Mouse (Mus musculus) CH12.LX (cell line): ENCODE measurements around the gene Ccdc24. TPM values are rescaled to one million over a fixed set of nuclear protein-coding genes. Genes with fewer than 3 reads are reported as not detected.

Experiments used
- DNase-seq: peaks from one replicate; pipeline ENCODE4 v3.0.0-alpha.2; 2013; ENCODE audit errors: extremely low read depth
- H3K27ac ChIP-seq: 2 replicates; pipeline ENCODE4 v1.5.1; 2012; ENCODE audit warnings: low read depth, mild to moderate bottlenecking, control low read depth, moderate library complexity; ENCODE audit not compliant: insufficient read depth
- H3K27me3 ChIP-seq: replicated peaks from 2 replicates; pipeline ENCODE3; 2012; ENCODE audit warnings: inconsistent platforms
- H3K36me3 ChIP-seq, 2 experiments: replicated peaks in 1 of 2; 2 replicates each; pipeline versions ENCODE3 to v1.6.1; 2012; ENCODE audit warnings: inconsistent platforms in 1 of 2, low read length in 1 of 2, mild to moderate bottlenecking in 1 of 2, mixed read lengths in 1 of 2, moderate library complexity in 1 of 2; ENCODE audit not compliant: control insufficient read depth in 1 of 2, insufficient read depth in 1 of 2
- H3K4me1 ChIP-seq, 2 experiments: 2 replicates each; pipeline ENCODE4 v1.6.1; 2012; ENCODE audit warnings: inconsistent platforms in 1 of 2, moderate library complexity in 1 of 2; ENCODE audit not compliant: insufficient read depth in 2 of 2, control insufficient read depth in 1 of 2
- H3K4me2 ChIP-seq: 2 replicates; pipeline ENCODE4 v1.6.1; 2012; ENCODE audit warnings: low read depth, mild to moderate bottlenecking, control low read depth; ENCODE audit not compliant: poor library complexity, insufficient read depth, severe bottlenecking
- H3K4me3 ChIP-seq, 3 experiments: fragments of 150-350 bp in 1 of 3; sonication (generic) in 1 of 3; replicated peaks in 1 of 3; 2 replicates each; pipeline versions ENCODE3 to v1.5.1; 2011 to 2012; ENCODE audit warnings: low read depth in 2 of 3, low read length in 2 of 3, mild to moderate bottlenecking in 2 of 3, moderate library complexity in 2 of 3, control low read depth in 1 of 3, improper control_type of control experiment in 1 of 3, inconsistent platforms in 1 of 3, mixed read lengths in 1 of 3; ENCODE audit not compliant: poor library complexity in 1 of 3
- H3K79me2 ChIP-seq: replicated peaks from 2 replicates; pipeline ENCODE4 v1.6.1; 2012; ENCODE audit warnings: mild to moderate bottlenecking, moderate library complexity; ENCODE audit not compliant: control insufficient read depth, poor library complexity, insufficient read depth, severe bottlenecking; ENCODE audit errors: extremely low read depth
- H3K9ac ChIP-seq: 2 replicates; pipeline ENCODE4 v1.6.1; 2012; ENCODE audit warnings: low read depth, mild to moderate bottlenecking, control low read depth, moderate library complexity; ENCODE audit not compliant: insufficient read depth
- H3K9me3 ChIP-seq: replicated peaks from 2 replicates; pipeline ENCODE3; 2012; ENCODE audit warnings: low read length, inconsistent platforms, mixed read lengths
- E2F4 ChIP-seq: IDR thresholded peaks from 2 replicates; pipeline ENCODE4 v1.6.1; 2011; ENCODE audit warnings: low read depth, low read length, improper control_type of control experiment; ENCODE audit not compliant: insufficient replicate concordance
- ELF1 ChIP-seq: IDR thresholded peaks from 2 replicates; pipeline ENCODE4 v1.6.1; 2014; ENCODE audit warnings: low read depth, mild to moderate bottlenecking, inconsistent platforms, low read length, improper control_type of control experiment
- GABPA ChIP-seq: IDR thresholded peaks from 2 replicates; pipeline ENCODE4 v1.6.1; 2012; ENCODE audit warnings: low read depth, low read length, improper control_type of control experiment, inconsistent platforms; ENCODE audit not compliant: insufficient replicate concordance
- RCOR1 ChIP-seq: conservative IDR thresholded peaks from 2 replicates; pipeline ENCODE4 v1.6.1; 2012; ENCODE audit warnings: low read depth, mild to moderate bottlenecking, inconsistent platforms, low read length, improper control_type of control experiment
- SIN3A ChIP-seq: IDR thresholded peaks from 2 replicates; pipeline ENCODE4 v1.6.1; 2012; ENCODE audit warnings: low read length, improper control_type of control experiment, inconsistent platforms
- SMC3 ChIP-seq: IDR thresholded peaks from 2 replicates; pipeline ENCODE4 v1.6.1; 2011; ENCODE audit warnings: low read depth, low read length, improper control_type of control experiment
- TCF12 ChIP-seq: IDR thresholded peaks from 2 replicates; pipeline ENCODE4 v1.6.1; 2014; ENCODE audit warnings: low read depth, mild to moderate bottlenecking, inconsistent platforms, low read length, improper control_type of control experiment
- ZC3H11A ChIP-seq: IDR thresholded peaks from 2 replicates; pipeline ENCODE4 v1.6.1; 2012; ENCODE audit warnings: low read depth, mild to moderate bottlenecking, inconsistent platforms, low read length, improper control_type of control experiment
- ZKSCAN1 ChIP-seq: IDR thresholded peaks from 2 replicates; pipeline ENCODE4 v1.6.1; 2012; ENCODE audit warnings: low read depth, inconsistent platforms, low read length, improper control_type of control experiment, borderline replicate concordance
- dilution Hi-C: fragments of 300-500 bp; cut with MboI; formaldehyde crosslinking; loops from 2 replicates; pipeline ENCODE4 v1.14.3; 2020; ENCODE audit warnings: low sequenced_read_pairs; ENCODE audit not compliant: extremely low pct_unique_long_range_greater_than_20kb, extremely low pct_ligation_motif_present
- in situ Hi-C: fragments of 300-500 bp; cut with MboI; formaldehyde crosslinking; loops from 3 replicates; pipeline ENCODE4 v1.14.3; 2019; ENCODE audit warnings: low sequenced_read_pairs, low pct_ligation_motif_present, low pct_unique_long_range_greater_than_20kb, mixed read lengths
- polyA plus RNA-seq: library from polyadenylated mRNA; unstranded; fragments of >175 nt; gene quantifications from 2 replicates; pipeline ENCODE4 v1.2.1, GENCODE M21; 2012; ENCODE audit warnings: low read depth; ENCODE audit not compliant: insufficient read length
- total RNA-seq, 2 experiments: library from RNA; depleted of rRNA; stranded (reverse); fragments of 300-350 nt in 1 of 2; fragments of >200 nt in 1 of 2; gene quantifications; 2 replicates each; pipeline ENCODE4 v1.2.3; 2012 to 2014

The Ccdc24 gene
- total and polyA plus RNA-seq, 3 experiments, result 0.81 to 0.93 TPM; not detected in 1

DNA sequence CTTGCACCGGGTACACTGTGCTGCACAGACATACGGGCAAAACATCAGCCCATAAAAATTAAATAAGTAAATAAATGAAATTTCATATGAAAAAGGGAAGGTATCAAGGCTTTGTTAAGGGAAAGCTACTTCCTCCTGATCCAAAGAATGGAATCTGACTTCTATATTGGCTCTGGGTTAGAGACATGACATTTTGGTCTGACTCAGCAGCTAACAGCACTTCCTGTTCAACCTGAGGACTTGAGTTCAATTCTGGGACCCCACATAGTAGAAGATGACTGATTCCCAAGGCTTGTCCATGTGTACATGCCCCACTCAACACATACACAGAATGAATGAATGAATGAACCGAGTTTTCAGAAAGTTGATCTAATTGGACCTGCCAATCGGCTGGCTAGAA lies 45.5 kb upstream of the Ccdc24 start:
- Histone ChIP-seq H3K79me2 (peaks cover 9% of the 10 kb centered on the region; the same call in 1 of the 2 replicates), H3K9ac (no peak overlapping the region), H3K9me3 (no peaks in the 10 kb centered on the region), H3K27me3 (no peaks in the 10 kb centered on the region), H3K27ac (no peak overlapping the region), H3K4me1 (peaks cover 5 to 46% of the 10 kb centered on the region in 2 experiments; a peak in 3 of 4 replicates), H3K4me3 (no peak overlapping the region), H3K36me3 (peaks cover 0 to 10% of the 10 kb centered on the region in 2 experiments), H3K4me2 (no peak overlapping the region)
- TF ChIP-seq ZC3H11A, result no peak
- TF ChIP-seq E2F4, result no peak
- dilution Hi-C loops, result no loop called here
- in situ Hi-C loops, result loop anchor here (10.0 kb wide), 1 partner anchor 147 kb away; no protein-coding TSS in a partner anchor
- no peak for DNase-seq

- in situ Hi-C loops (loop anchor here (10.0 kb wide), 1 partner anchor 147 kb away; no protein-coding TSS in a partner anchor), dilution Hi-C loops (no loop called here)
- Histone ChIP-seq H3K4me2 (no peak overlapping the region), H3K27me3 (no peaks in the 10 kb centered on the region), H3K36me3 (peaks cover under 1 to 14% of the 10 kb centered on the region in 2 experiments), H3K9ac (no peak overlapping the region), H3K27ac (no peak overlapping the region), H3K79me2 (peaks cover 12% of the 10 kb centered on the region; the same call in 1 of the 2 replicates), H3K9me3 (no peaks in the 10 kb centered on the region), H3K4me3 (no peak overlapping the region), H3K4me1 (peaks cover 6 to 50% of the 10 kb centered on the region in 2 experiments; a peak in 3 of 4 replicates)
- no peak for DNase-seq
- TF ChIP-seq RCOR1, result no peak
Measured at GRCm38 (mm10) chr4:117917402-117917801, 45.0 kb upstream of the Ccdc24 start.

DNA sequence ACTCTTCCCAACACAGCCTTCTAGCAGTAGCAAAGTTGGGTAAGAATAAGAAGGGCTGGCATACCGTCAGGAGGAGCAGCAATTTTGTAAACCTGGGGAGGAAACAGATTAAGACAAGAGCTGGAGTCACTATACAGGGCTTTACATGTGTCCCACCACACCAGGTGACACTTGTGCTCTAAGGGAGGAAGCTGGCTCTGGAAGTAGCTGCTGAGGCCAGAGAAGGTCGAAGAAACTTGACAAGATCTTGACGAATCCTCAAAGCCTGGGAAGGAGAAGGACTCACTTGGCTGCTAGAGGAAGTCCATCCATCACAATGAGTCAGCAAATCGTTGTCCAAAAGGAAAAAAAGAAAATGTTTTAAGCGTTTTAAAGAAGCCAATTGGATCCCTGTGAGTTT lies 44.0 kb upstream of the Ccdc24 start:
- H3K4me3 ChIP-seq, result no peak overlapping the region
- H3K79me2 ChIP-seq, result peaks cover 12% of the 10 kb centered on the region; the same call in 1 of the 2 replicates
- H3K4me2 ChIP-seq, result no peak overlapping the region
- TF ChIP-seq SMC3, result no peak
- no peak for TF ChIP-seq GABPA
- TF ChIP-seq ZKSCAN1, result no peak
- TF ChIP-seq E2F4, result no peak
- no peak for TF ChIP-seq ELF1
- no peak for TF ChIP-seq SIN3A
- no peak for TF ChIP-seq TCF12
- TF ChIP-seq, all 38 proteins: peak for 0
- in situ Hi-C loops (loop anchor here (10.0 kb wide), 1 partner anchor 148 kb away; no protein-coding TSS in a partner anchor), dilution Hi-C loops (no loop called here)
- no peak overlapping the region for H3K27ac ChIP-seq
- H3K4me1 ChIP-seq, result peaks cover 6 to 48% of the 10 kb centered on the region in 2 experiments; a peak in 3 of 4 replicates
- H3K9me3 ChIP-seq, result no peaks in the 10 kb centered on the region
- no peak for DNase-seq
- peaks cover 9 to 24% of the 10 kb centered on the region in 2 experiments for H3K36me3 ChIP-seq
- peak overlapping the region; percentile 82; the same call in 1 of the 2 replicates for H3K9ac ChIP-seq
- no peaks in the 10 kb centered on the region for H3K27me3 ChIP-seq
